Mouse (Mus musculus): Measurements from ENCODE around the gene Cdh1. TPM values are rescaled to one million over a fixed set of nuclear protein-coding genes. Genes with fewer than 3 reads are reported as not detected.
"Not testable (repeated sequence)": the region's sequence is repeated elsewhere in the genome, so short reads cannot be mapped to it uniquely, and the experiment has no call there.

Cdh1 gene
- polyA plus RNA-seq, 1 experiment: 347 TPM

- H3K9me3 ChIP-seq (replicated peaks; ENCODE audit: control insufficient read depth, insufficient read depth, low read length, poor library complexity, severe bottlenecking): no peaks in the 10 kb centered on the region
- TF ChIP-seq POLR2A (IDR thresholded peaks at IDR 0.05; ENCODE audit: insufficient read depth, low read length): no peak
- TF ChIP-seq EP300 (IDR thresholded peaks at IDR 0.05; ENCODE audit: insufficient read depth, low read depth, low read length): peak; percentile 68
- H3K4me1 ChIP-seq (ENCODE audit: control insufficient read depth, insufficient read depth, low read length): peaks cover 5% of the 10 kb centered on the region
- no peaks in the 10 kb centered on the region for H3K36me3 ChIP-seq (ENCODE audit: control insufficient read depth, insufficient read depth, low read length, poor library complexity, severe bottlenecking)
- peak overlapping the region; percentile 3; the same call in 1 of the 2 replicates for H3K9ac ChIP-seq (ENCODE audit: low read depth, poor library complexity, severe bottlenecking)
- no peak overlapping the region for H3K4me3 ChIP-seq (ENCODE audit: low read depth, low read length)
- H3K27me3 ChIP-seq (ENCODE audit: control insufficient read depth, insufficient read depth, low read length, poor library complexity, severe bottlenecking): no peaks in the 10 kb centered on the region
- peak overlapping the region; percentile 42 for H3K27ac ChIP-seq (ENCODE audit: insufficient read depth, low read length)
These were observed 39.4 kb upstream of the Cdh1 start for GRCm38 (mm10) chr8:106563691-106564182.

DNA sequence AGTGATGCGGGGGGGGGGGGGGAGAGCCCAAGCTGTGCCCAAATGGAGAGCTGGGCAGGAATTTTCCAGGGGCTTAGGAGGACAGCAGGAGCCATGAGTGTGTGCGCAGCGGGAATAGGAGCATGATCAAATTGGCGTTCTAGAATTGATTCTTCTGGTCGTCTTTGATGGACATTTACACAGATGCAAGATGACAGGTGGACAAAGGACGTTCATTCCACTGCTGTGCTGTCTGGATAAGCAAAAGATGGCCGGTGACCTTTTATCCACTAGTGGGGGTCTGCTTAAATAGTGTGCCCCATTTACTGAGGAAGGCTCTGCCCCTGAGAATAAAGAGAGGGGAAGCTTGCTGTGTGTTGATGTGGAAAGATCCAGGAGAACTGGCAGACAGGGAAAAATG lies 34.1 kb upstream of the Cdh1 start:
- Histone ChIP-seq H3K27me3 (ENCODE audit: control insufficient read depth, insufficient read depth, low read length, poor library complexity, severe bottlenecking) (no peaks in the 10 kb centered on the region), H3K4me1 (ENCODE audit: control insufficient read depth, insufficient read depth, low read length) (peaks cover 2% of the 10 kb centered on the region), H3K9ac (ENCODE audit: low read depth, poor library complexity, severe bottlenecking) (no peak overlapping the region), H3K27ac (ENCODE audit: insufficient read depth, low read length) (no peak overlapping the region), H3K36me3 (ENCODE audit: control insufficient read depth, insufficient read depth, low read length, poor library complexity, severe bottlenecking) (no peaks in the 10 kb centered on the region), H3K4me3 (ENCODE audit: low read depth, low read length) (no peak overlapping the region), H3K9me3 (replicated peaks; ENCODE audit: control insufficient read depth, insufficient read depth, low read length, poor library complexity, severe bottlenecking) (no peaks in the 10 kb centered on the region)
- TF ChIP-seq EP300 (IDR thresholded peaks at IDR 0.05; ENCODE audit: insufficient read depth, low read depth, low read length): no peak
- no peak for TF ChIP-seq CTCF (IDR thresholded peaks at IDR 0.05; ENCODE audit: low read depth, low read length)
- no peak for TF ChIP-seq POLR2A (IDR thresholded peaks at IDR 0.05; ENCODE audit: insufficient read depth, low read length)

- no peak overlapping the region for H3K9ac ChIP-seq (ENCODE audit: low read depth, poor library complexity, severe bottlenecking)
- H3K27ac ChIP-seq (ENCODE audit: insufficient read depth, low read length): no peak overlapping the region
These were observed 32.8 kb upstream of the Cdh1 start for GRCm38 (mm10) chr8:106570386-106570785.

GRCm38 (mm10) chr8:106571551-106572172 lies 31.5 kb upstream of the Cdh1 start:
- Histone ChIP-seq H3K27ac (ENCODE audit: insufficient read depth, low read length) (no peak overlapping the region), H3K9ac (ENCODE audit: low read depth, poor library complexity, severe bottlenecking) (no peak overlapping the region), H3K27me3 (ENCODE audit: control insufficient read depth, insufficient read depth, low read length, poor library complexity, severe bottlenecking) (no peaks in the 10 kb centered on the region), H3K4me3 (ENCODE audit: low read depth, low read length) (no peak overlapping the region), H3K4me1 (ENCODE audit: control insufficient read depth, insufficient read depth, low read length) (no peaks in the 10 kb centered on the region), H3K9me3 (replicated peaks; ENCODE audit: control insufficient read depth, insufficient read depth, low read length, poor library complexity, severe bottlenecking) (no peaks in the 10 kb centered on the region), H3K36me3 (ENCODE audit: control insufficient read depth, insufficient read depth, low read length, poor library complexity, severe bottlenecking) (no peaks in the 10 kb centered on the region)
- TF ChIP-seq POLR2A (IDR thresholded peaks at IDR 0.05; ENCODE audit: insufficient read depth, low read length) (no peak), EP300 (IDR thresholded peaks at IDR 0.05; ENCODE audit: insufficient read depth, low read depth, low read length) (no peak), CTCF (IDR thresholded peaks at IDR 0.05; ENCODE audit: low read depth, low read length) (no peak)

More at GRCm38 (mm10) chr8:106570386-106570785, 32.8 kb upstream of the Cdh1 start:
- Histone ChIP-seq H3K4me3 (ENCODE audit: low read depth, low read length) (no peak overlapping the region), H3K36me3 (ENCODE audit: control insufficient read depth, insufficient read depth, low read length, poor library complexity, severe bottlenecking) (no peaks in the 10 kb centered on the region), H3K9me3 (replicated peaks; ENCODE audit: control insufficient read depth, insufficient read depth, low read length, poor library complexity, severe bottlenecking) (no peaks in the 10 kb centered on the region), H3K27me3 (ENCODE audit: control insufficient read depth, insufficient read depth, low read length, poor library complexity, severe bottlenecking) (no peaks in the 10 kb centered on the region), H3K4me1 (ENCODE audit: control insufficient read depth, insufficient read depth, low read length) (no peaks in the 10 kb centered on the region)
- no peak for TF ChIP-seq POLR2A (IDR thresholded peaks at IDR 0.05; ENCODE audit: insufficient read depth, low read length)
- no peak for TF ChIP-seq EP300 (IDR thresholded peaks at IDR 0.05; ENCODE audit: insufficient read depth, low read depth, low read length)
- no peak for TF ChIP-seq CTCF (IDR thresholded peaks at IDR 0.05; ENCODE audit: low read depth, low read length)

GRCm38 (mm10) chr8:106572175-106572574 lies 31.0 kb upstream of the Cdh1 start:
- not testable (repeated sequence) for H3K36me3 ChIP-seq (ENCODE audit: control insufficient read depth, insufficient read depth, low read length, poor library complexity, severe bottlenecking); H3K4me1 ChIP-seq (ENCODE audit: control insufficient read depth, insufficient read depth, low read length); H3K27ac ChIP-seq (ENCODE audit: insufficient read depth, low read length); H3K4me3 ChIP-seq (ENCODE audit: low read depth, low read length); H3K9ac ChIP-seq (ENCODE audit: low read depth, poor library complexity, severe bottlenecking); H3K27me3 ChIP-seq (ENCODE audit: control insufficient read depth, insufficient read depth, low read length, poor library complexity, severe bottlenecking); H3K9me3 ChIP-seq (replicated peaks; ENCODE audit: control insufficient read depth, insufficient read depth, low read length, poor library complexity, severe bottlenecking)

DNA sequence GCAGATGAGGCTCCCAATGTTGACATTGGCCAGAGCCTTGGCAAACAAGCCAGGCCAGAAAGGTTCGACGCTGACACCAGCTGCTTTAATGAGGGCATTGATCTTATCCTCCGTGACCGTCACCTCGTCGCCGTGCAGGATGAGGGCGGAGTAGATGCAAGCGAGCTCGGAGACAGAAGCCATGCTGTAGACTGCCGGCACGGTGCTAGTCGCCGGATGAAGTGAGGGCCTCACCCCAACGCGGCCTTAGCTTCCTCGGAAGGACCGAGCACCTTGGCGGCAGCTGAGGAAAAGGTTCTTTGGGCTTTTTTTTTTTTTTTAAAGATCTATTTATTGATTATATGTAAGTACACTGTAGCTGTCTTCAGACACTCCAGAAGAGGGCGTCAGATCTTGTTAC lies 30.0 kb upstream of the Cdh1 start, which contains the start of gene Gm10073:
Gene Gm10073, minus strand, starts transcription at position 294 of the 400 bp plus-strand sequence.
- not testable (repeated sequence) for H3K9me3 ChIP-seq (replicated peaks; ENCODE audit: control insufficient read depth, insufficient read depth, low read length, poor library complexity, severe bottlenecking); H3K27me3 ChIP-seq (ENCODE audit: control insufficient read depth, insufficient read depth, low read length, poor library complexity, severe bottlenecking); H3K36me3 ChIP-seq (ENCODE audit: control insufficient read depth, insufficient read depth, low read length, poor library complexity, severe bottlenecking); H3K4me1 ChIP-seq (ENCODE audit: control insufficient read depth, insufficient read depth, low read length); H3K9ac ChIP-seq (ENCODE audit: low read depth, poor library complexity, severe bottlenecking); H3K27ac ChIP-seq (ENCODE audit: insufficient read depth, low read length)
- H3K4me3 ChIP-seq (ENCODE audit: low read depth, low read length): peak within 1 kb of the TSS; percentile 17

Data from ES-Bruce4 (cell line).